12 mouse cellular contexts compared by ENCODE assay signal in the genomic region with DNA sequence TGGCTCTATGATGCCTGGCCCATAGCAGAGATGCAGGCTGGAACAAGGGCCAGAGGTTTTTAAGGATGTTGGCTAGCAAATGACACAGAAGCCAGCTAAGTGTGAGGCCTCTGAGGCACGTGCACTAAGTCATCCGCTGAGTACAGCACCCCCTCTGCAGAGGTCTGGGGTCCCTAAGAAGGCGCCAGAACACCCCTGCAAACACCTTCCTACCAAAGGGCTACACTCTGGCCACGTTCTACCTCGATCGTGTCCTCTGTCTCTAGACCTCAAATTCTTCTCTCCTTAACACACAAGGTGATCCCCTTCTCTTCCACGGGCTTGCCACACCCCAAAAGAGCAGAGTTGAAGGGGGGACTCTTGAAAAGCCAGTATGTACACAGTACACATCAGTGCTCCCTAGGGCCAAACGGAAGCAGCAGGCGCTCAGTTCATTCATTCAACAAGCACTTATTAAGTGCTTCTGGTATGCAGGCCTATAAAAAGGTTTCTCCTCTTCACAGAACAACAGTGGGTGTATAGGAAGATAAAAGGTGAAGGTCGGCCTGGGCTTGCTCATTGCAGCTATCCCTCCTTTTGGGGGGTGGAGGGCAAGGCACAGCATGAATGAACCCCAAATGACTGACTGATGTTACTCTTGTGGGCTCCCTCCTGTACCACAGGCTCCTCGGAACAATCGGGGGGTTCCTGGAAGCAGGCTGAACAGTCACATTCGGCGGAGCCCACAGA. TPM values are rescaled to one million over a fixed set of nuclear protein-coding genes. Genes with fewer than 3 reads are reported as not detected.
DNase-seq lines count a peak whose midpoint lies in the region; ATAC-seq and TF ChIP-seq lines count a peak whose summit lies in the region.
"Had no signal": no experiment of that assay in that cellular context is flagged by ENCODE, and none has a peak within 500 bp of the region (broad histone marks: within the 10 kb centered on the region; RNA-seq: fewer than 3 reads in every experiment).

No protein-coding gene starts in this region.

- H3K4me1 ChIP-seq in forebrain, embryonic 11.5 days (replicated peaks; ENCODE audit: control insufficient read depth, insufficient read depth, low read length): peaks cover 32% of the 10 kb centered on the region
- peaks cover 17% of the 10 kb centered on the region for H3K4me1 ChIP-seq in hindbrain, embryonic 16.5 days (ENCODE audit: control insufficient read depth, insufficient read depth, low read depth, low read length)
- peaks cover 5% of the 10 kb centered on the region for H3K4me1 ChIP-seq in midbrain, postnatal 0 days (ENCODE audit: insufficient read depth, low read length)
- H3K4me1 ChIP-seq in liver, postnatal 0 days (ENCODE audit: insufficient read depth): peaks cover 4% of the 10 kb centered on the region

- peak overlapping the region; percentile 14; the same call in 1 of the 2 replicates for H3K9ac ChIP-seq in forebrain, embryonic 11.5 days (ENCODE audit: low read length)
- no peak overlapping the region; the same call in 1 of the 2 replicates for H3K9ac ChIP-seq in hindbrain, embryonic 16.5 days (ENCODE audit: low read depth, low read length)
- H3K9ac ChIP-seq in midbrain, postnatal 0 days (replicated peaks; ENCODE audit: low read length, poor library complexity, severe bottlenecking): no peak overlapping the region
- no peak overlapping the region for H3K9ac ChIP-seq in liver, postnatal 0 days (replicated peaks)
- H3K9ac ChIP-seq: liver, embryonic 14.5 days had no signal

- peak overlapping the region; percentile 39; the same call in 1 of the 2 replicates for H3K27ac ChIP-seq in layer of hippocampus, adult 2 months
- H3K27ac ChIP-seq in forebrain, embryonic 11.5 days (ENCODE audit: low read depth, low read length): peak overlapping the region; percentile 90
- peak overlapping the region; percentile 63 for H3K27ac ChIP-seq in hindbrain, embryonic 16.5 days (ENCODE audit: low read depth, low read length)
- 0 out of 2 replicates have a peak overlapping the region, but pooled peaks have one; percentile 14 for H3K27ac ChIP-seq in midbrain, postnatal 0 days (ENCODE audit: low read depth, low read length)
- no peak overlapping the region for H3K27ac ChIP-seq in liver, postnatal 0 days (ENCODE audit: low read depth)
- H3K27ac ChIP-seq: heart, adult 2 months; kidney, postnatal 0 days; liver, embryonic 14.5 days; stomach, postnatal 0 days had no signal

- H3K4me3 ChIP-seq in layer of hippocampus, adult 2 months: no peak overlapping the region
- H3K4me3 ChIP-seq in forebrain, embryonic 11.5 days (ENCODE audit: low read depth, low read length): no peak overlapping the region
- H3K4me3 ChIP-seq in hindbrain, embryonic 16.5 days (ENCODE audit: low read length): no peak overlapping the region
- H3K4me3 ChIP-seq in midbrain, postnatal 0 days (ENCODE audit: low read depth, low read length): no peak overlapping the region
- H3K4me3 ChIP-seq in liver, postnatal 0 days (ENCODE audit: low read depth, low read length): no peak overlapping the region
- H3K4me3 ChIP-seq: heart, adult 2 months had no signal

- peak; percentile 45 for ATAC-seq in forebrain, embryonic 11.5 days (replicated peaks; ENCODE audit: low FRiP score)
- ATAC-seq in hindbrain, embryonic 16.5 days: no peak
- ATAC-seq in midbrain, postnatal 0 days (ENCODE audit: low FRiP score): no peak
- ATAC-seq in liver, postnatal 0 days: no peak

- H3K4me2 ChIP-seq in forebrain, embryonic 11.5 days (ENCODE audit: low read depth, low read length, severe bottlenecking): peak overlapping the region; percentile 24; the same call in 1 of the 2 replicates
- no peak overlapping the region for H3K4me2 ChIP-seq in hindbrain, embryonic 16.5 days (ENCODE audit: low read length)
- no peak overlapping the region for H3K4me2 ChIP-seq in midbrain, postnatal 0 days (ENCODE audit: low read depth, low read length, poor library complexity, severe bottlenecking)
- H3K4me2 ChIP-seq in liver, postnatal 0 days (ENCODE audit: low read depth, low read length): no peak overlapping the region

- H3K9me3 ChIP-seq in forebrain, embryonic 11.5 days (ENCODE audit: control insufficient read depth, low read length): no peaks in the 10 kb centered on the region
- no peaks in the 10 kb centered on the region for H3K9me3 ChIP-seq in hindbrain, embryonic 16.5 days (ENCODE audit: control insufficient read depth, low read length)
- no peaks in the 10 kb centered on the region for H3K9me3 ChIP-seq in midbrain, postnatal 0 days (ENCODE audit: low read length)
- no peaks in the 10 kb centered on the region; the same call in 1 of the 2 replicates for H3K9me3 ChIP-seq in liver, postnatal 0 days (ENCODE audit: low read length)

- DNase-seq in layer of hippocampus, adult 2 months (ENCODE audit: low spot score in 2 of 2): no peak
- DNase-seq in layer of hippocampus, postnatal 14 days (ENCODE audit: low spot score in 2 of 2): no peak
- DNase-seq in forebrain, embryonic 11.5 days (ENCODE audit: low spot score): no peak
- no peak for DNase-seq in midbrain, postnatal 0 days (ENCODE audit: low spot score)
- no peak for DNase-seq in liver, postnatal 0 days
- no peak for DNase-seq in frontal cortex, postnatal 36 days (ENCODE audit: low spot score in 2 of 2)
- no peak for DNase-seq in gastrocnemius, postnatal 10 days
- DNase-seq: heart, adult 2 months had no signal

- no peaks in the 10 kb centered on the region for H3K36me3 ChIP-seq in forebrain, embryonic 11.5 days (ENCODE audit: control insufficient read depth, insufficient read depth, low read length)
- H3K36me3 ChIP-seq in hindbrain, embryonic 16.5 days (ENCODE audit: control insufficient read depth, insufficient read depth, low read length): no peaks in the 10 kb centered on the region
- no peaks in the 10 kb centered on the region for H3K36me3 ChIP-seq in midbrain, postnatal 0 days (ENCODE audit: insufficient read depth, low read length)
- no peaks in the 10 kb centered on the region for H3K36me3 ChIP-seq in liver, postnatal 0 days (replicated peaks; ENCODE audit: insufficient read depth, low read length)

- WGBS in forebrain, embryonic 11.5 days: 22% methylated on average over 14 of the region's 14 CpGs
- WGBS in hindbrain, embryonic 16.5 days: 30% methylated on average over 14 of the region's 14 CpGs
- WGBS in midbrain, postnatal 0 days: 37% methylated on average over 14 of the region's 14 CpGs
- WGBS in liver, postnatal 0 days (ENCODE audit: insufficient replicate concordance): 76% methylated on average over 14 of the region's 14 CpGs

- no peak for TF ChIP-seq CTCF in layer of hippocampus, adult 2 months (conservative IDR thresholded peaks at IDR 0.05)
- TF ChIP-seq CTCF in midbrain, postnatal 0 days (IDR thresholded peaks at IDR 0.05): no peak
- no peak for TF ChIP-seq CTCF in liver, postnatal 0 days (IDR thresholded peaks at IDR 0.05; ENCODE audit: low read depth)

- no peaks in the 10 kb centered on the region for H3K27me3 ChIP-seq in forebrain, embryonic 11.5 days (ENCODE audit: control insufficient read depth, insufficient read depth, low read length)
- no peaks in the 10 kb centered on the region for H3K27me3 ChIP-seq in hindbrain, embryonic 16.5 days (replicated peaks; ENCODE audit: control insufficient read depth, insufficient read depth, low read length)
- no peaks in the 10 kb centered on the region for H3K27me3 ChIP-seq in midbrain, postnatal 0 days (ENCODE audit: insufficient read depth, low read length)
- no peaks in the 10 kb centered on the region for H3K27me3 ChIP-seq in liver, postnatal 0 days (ENCODE audit: insufficient read depth, low read length)

- no peak for TF ChIP-seq EP300 in liver, postnatal 0 days (IDR thresholded peaks at IDR 0.05; ENCODE audit: low read depth)

RNA-seq across cellular contexts. Expression of gene Tcf7l1, which starts 59.1 kb away (rescaled TPM):
- 1 to 10 TPM; 3.6 to 3.8 TPM for total RNA-seq in layer of hippocampus, adult 2 months (2021)
- 1 to 10 TPM; 4.6 to 5.2 TPM for total RNA-seq in layer of hippocampus, postnatal 14 days (2021)
- 31.2 and 33.3 TPM in 2 replicates for polyA plus RNA-seq in forebrain, embryonic 11.5 days (2014; fragmentation: Nextera tagmentation; extraction: Ambion mirVana)
- 6.3 and 8.1 TPM in 2 replicates for polyA plus RNA-seq in hindbrain, embryonic 16.5 days (2015; fragmentation: Nextera tagmentation; extraction: Ambion mirVana)
- total RNA-seq in midbrain, postnatal 0 days (2014; rRNA removed): 0.80 and 3.1 TPM in 2 replicates
- polyA plus RNA-seq in midbrain, postnatal 0 days (2015; fragmentation: Nextera tagmentation; extraction: Ambion mirVana): 5.8 and 6.0 TPM in 2 replicates
- 5.7 and 5.8 TPM in 2 replicates for polyA plus RNA-seq in liver, postnatal 0 days (2015; fragmentation: Nextera tagmentation; extraction: Ambion mirVana)
- total RNA-seq in gastrocnemius, postnatal 10 days (2021): 10 to 100 TPM; 13.7 to 16.4 TPM
